Mouse (Mus musculus): ENCODE data around the gene Sult1a1.

The Sult1a1 gene

DNA sequence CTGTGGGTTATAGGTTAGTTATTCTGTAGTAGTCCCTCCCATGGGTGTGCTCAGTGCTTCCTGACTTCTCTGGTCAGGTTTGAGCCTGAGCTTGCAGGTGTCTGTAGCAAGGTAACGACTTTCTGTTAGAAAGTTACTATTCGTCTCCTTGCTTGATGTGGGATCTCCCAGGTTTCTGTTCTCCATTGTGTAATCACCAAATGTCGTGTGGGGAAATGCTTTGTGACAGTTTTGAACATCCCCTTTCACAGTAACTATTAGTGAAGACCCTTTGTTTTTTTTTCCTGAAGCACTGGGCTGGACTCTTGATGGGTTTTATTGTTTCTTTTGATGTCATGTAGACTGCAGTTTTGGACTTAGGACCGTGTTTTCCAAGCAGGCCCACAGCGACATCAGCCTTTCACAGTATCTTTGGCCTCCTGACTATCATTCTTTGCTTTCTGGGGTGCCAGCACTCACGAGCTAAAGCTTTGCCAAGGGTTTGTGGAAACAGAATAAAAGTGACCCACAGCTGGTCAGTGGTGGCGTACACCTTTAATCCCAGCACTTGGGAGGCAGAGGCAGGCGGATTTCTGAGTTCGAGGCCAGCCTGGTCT, 8.6 kb downstream of the Sult1a1 start:
- DNase-seq (ENCODE audit: extremely low read depth, insufficient read length, low spot score) = no peak

DNA sequence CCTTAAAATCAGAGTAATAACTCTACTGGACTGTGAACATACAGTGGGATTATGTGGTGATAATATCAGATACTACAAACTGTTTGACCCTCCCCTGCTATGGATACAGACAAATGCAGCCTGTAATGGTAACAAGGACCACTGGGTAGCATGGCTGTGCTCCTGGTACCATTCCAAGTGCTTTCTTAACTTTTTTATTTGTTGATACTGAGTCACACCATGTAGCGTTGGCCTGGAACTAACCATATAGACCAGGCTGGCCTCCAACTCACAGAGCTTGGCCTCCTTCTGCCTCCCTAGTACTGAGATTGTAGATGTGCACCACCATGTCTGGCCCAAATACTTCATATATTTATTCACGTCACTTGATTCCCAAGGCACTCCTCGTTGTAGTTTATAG, 11.0 kb downstream of the Sult1a1 start:
- no peak for DNase-seq (ENCODE audit: extremely low read depth, insufficient read length, low spot score)

DNA sequence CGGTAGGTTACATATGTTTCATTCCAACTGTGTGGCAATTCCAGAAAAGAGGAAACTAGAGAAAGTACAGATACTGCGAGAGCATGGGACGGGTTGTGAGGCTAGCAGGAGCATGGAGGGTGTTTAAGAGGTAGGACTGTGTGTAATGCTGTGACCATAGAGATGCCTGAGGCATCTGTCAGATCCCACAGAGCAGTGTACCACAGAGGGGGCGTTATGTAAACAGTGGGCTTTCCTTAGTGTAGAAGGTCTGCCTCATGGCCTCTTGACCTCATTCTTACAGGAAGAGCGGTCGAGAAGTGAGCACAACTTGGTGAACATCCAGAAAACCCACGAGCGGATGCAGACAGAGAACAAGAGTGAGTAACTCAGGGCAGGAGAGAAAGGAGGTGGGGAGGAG, 12.6 kb downstream of the Sult1a1 start:
- no peak for DNase-seq (ENCODE audit: extremely low read depth, insufficient read length, low spot score)

DNA sequence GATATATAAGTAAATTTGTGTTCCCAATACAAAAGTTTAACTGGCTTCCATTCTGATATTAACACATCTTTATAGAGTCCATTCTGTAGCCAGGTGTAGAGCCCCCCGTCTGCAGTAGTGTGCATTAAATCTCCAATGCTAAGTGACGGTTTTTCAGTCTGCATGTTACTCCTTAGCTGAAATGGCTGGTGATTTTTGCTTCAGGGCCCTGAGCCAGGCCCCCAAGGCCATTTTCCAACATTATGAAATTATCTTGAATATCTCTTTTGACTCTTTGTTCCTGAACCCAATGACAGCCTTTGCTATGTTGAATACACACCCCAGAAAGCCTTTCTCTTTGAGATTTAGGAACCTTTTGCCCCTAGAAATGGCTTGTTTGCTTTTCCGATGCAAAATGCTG, 16.5 kb downstream of the Sult1a1 start:
- no peak for DNase-seq (ENCODE audit: extremely low read depth, insufficient read length, low spot score)

DNA sequence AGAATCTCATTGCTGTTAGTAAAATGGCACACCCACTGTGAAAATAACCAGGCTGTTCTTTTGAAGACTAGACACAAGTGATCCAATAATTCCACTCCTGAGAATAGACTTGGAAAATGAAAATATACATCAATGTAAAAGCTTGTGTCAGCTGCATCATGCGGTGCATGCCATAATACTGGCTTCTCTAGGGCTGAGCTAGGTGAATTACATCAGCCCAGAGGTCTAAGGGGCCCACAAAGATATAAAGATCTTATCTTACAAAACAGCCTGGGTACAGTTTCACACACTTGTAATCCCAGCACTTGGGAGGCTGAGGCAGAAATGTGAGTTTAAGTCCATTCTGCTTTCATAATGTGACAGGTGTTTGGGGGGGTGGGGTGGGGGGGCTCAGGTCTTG, 18.7 kb downstream of the Sult1a1 start:
- no peak for DNase-seq (ENCODE audit: extremely low read depth, insufficient read length, low spot score)

DNA sequence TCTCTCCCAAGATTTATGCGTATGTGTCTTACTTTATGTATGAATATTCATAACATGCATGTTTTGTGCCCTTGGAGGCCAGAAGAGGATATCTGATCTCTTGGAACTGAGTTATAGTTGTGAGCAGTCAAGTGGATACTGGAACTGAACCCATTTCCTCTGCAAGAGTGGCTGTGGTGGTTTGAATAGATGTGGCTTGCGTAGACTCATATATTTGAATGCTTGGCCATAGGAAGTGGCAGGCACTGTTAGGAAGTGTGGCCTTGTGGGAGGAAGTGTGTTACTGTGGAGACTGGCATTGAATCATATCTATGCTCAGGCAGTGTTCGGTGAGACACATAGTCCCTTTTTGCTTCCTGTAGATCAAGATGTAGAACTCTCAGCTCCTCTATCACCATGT, 20.5 kb downstream of the Sult1a1 start:
- no peak for DNase-seq (ENCODE audit: extremely low read depth, insufficient read length, low spot score)

DNA sequence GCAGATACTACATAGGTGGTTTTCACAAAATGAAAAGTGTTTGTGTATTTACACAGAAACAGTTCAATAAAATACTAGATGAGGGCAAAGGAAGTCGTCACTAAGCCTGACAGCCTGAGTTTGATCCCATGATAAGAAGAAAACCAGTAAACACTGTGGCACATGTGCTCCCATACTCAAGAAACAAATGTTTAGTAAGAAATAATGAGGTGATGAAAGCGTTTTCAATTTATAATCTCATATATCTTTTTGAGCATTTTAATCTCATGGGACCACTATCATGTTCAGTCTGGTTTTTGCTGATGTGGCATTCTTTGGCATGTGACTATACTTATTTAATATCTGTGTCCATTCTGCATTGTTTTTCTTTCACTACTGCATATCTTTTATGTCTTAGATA, 22.2 kb downstream of the Sult1a1 start:
- no peak for DNase-seq (ENCODE audit: extremely low read depth, insufficient read length, low spot score)

DNA sequence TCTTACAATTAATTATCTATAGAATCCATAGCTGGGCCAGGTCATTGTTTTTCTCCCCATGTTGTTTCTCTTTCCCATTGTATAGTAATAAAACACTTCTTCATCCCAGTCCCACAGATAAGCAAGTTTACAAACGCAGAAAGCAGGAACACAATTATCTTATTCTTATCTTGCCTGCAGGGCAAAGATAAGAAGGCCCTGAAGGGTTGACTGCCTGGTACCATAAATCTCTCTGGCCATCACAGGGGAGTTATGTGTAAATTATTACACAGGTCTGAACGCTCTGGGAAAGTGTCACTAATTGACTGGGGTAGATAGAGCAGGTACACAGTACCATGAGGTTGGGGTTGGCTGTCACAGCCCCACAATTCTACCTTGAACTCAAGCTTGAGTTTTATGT, 25.4 kb downstream of the Sult1a1 start:
- no peak for DNase-seq (ENCODE audit: extremely low read depth, insufficient read length, low spot score)

DNA sequence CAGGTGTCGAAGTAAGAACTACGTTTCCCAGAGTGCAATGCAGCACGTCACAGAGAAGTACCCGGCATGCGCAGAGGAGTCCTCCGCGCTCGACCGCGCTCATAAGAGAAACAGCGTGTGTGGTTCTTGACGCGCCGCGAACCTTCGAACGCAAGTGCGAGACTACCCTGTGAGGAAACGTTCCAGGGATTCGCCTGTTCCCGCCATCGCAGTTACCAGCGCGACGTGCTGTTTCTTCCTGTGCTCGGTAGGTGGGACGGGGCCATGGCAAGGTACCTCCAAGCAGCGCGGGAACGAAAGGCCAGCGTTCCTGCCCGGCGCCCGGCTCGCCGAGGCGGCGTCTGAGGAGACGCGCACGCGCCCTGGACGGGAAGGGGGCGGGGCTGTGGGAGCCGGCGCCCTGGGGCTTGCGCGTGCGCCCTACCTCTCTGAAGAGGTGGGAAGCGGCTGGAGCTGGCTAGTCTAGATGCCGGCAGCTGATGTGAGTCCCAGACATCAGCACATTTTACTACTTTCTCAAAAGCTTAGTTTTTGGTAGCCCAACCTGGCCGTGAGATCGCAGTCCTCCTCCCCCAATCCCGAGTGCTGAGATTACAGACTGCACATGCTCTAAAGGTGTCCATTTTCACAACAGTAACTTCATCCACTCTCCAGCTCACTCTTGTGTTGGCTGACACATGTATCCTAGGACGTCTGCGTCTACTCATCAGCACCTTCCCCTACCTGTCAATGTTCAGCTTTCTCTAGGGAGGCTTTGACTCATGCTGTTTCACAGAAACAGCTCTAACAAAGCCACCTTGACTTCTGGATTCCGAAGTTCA, 26.8 kb downstream of the Sult1a1 start, which contains the start of gene Sgf29:
Sgf29 (plus strand) TSS at position 79 of the 821 bp plus-strand sequence.
- DNase-seq (ENCODE audit: extremely low read depth, insufficient read length, low spot score) = peak; percentile 93

DNA sequence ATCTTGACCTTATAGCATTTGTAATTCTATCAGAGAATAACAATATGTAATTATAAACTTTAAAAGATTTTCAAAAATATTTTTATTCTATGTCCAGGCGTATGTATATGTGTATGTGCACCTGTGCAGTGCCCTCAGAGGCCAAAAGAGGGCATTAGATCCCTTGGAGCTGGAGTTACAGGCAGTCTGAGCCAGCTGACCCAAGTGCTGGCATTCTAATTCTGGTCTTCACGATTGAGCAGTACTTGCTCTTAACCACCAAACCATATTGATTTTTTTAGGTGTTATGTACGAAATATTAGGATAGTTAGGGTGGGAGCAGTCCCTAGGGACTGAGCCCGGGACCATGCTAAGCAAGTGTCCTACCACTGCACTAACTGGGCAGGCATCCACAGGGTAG, 27.7 kb downstream of the Sult1a1 start:
- DNase-seq (ENCODE audit: extremely low read depth, insufficient read length, low spot score) = no peak

DNA sequence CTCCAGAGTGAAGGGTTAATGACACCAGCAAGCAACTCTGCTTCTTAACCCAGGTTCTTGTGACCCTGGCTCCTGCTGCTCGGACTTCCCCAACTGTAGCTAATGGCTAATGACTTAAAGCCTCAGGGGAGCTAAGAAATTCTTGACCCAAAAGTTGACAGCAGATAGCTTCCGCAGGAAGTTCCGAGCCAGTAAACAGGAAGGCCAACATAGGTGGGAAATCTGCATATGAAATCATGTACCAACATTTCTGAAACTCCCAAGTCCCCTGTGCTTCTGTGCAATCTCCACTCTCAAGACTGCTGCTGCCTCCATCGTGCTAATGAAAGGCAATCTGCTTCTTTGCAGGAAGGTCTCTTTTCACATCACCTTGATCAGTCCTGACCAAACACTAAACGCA, 30.5 kb downstream of the Sult1a1 start:
- DNase-seq (ENCODE audit: extremely low read depth, insufficient read length, low spot score) = no peak

DNA sequence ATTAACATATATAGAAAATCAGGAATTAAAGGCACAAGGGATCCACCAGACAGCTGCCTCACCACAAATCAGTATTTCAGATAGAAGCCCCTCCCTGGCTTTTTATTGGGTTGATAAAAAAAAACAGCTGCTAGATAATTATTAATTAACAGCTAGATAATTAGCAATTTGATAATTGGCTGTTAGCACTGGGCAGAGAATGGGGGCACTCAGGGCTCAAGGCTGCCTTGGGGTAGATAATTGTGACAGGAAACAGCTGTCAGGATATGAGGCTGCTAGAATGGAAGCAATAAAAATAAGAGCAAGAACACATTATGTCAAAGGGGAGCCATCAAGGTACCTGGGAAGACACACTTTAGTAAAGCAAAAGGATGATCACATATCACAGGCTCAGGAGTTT, 31.3 kb downstream of the Sult1a1 start:
- no peak for DNase-seq (ENCODE audit: extremely low read depth, insufficient read length, low spot score)

DNA sequence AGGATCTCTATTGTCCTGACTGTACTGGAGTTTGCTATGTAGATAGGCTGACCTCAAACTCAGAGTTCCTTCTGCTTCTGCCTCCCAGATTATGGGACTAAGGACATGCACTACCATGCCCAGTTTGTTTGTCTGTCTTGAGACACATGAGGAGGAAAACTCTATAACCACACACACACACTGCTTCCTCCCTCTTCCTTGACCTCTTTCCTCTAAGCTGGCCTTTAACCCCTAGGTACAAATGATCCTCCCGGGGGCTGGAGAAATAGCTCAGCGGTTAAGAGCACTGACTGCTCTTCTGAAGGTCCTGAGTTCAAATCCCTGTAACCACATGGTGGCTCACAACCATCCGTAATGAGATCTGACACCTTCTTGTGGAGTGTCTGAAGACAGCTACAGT, 31.9 kb downstream of the Sult1a1 start:
- no peak for DNase-seq (ENCODE audit: extremely low read depth, insufficient read length, low spot score)

DNA sequence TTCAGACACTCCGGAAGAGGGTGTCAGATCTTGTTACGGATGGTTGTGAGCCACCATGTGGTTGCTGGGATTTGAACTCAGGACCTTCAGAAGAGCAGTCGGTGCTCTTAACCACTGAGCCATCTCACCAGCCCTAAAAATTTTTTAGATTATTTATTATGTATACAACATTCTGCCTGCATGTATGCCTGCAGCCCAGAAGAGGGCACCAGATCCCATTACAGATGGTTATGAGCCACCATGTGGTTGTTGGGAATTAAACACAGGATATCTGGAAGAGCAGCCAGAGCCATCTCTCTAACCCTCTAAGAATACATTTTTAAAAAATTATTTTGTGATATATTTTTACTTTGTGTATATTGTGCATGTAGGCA, 33.0 kb downstream of the Sult1a1 start:
- DNase-seq (ENCODE audit: extremely low read depth, insufficient read length, low spot score) = peak; percentile 57

DNA sequence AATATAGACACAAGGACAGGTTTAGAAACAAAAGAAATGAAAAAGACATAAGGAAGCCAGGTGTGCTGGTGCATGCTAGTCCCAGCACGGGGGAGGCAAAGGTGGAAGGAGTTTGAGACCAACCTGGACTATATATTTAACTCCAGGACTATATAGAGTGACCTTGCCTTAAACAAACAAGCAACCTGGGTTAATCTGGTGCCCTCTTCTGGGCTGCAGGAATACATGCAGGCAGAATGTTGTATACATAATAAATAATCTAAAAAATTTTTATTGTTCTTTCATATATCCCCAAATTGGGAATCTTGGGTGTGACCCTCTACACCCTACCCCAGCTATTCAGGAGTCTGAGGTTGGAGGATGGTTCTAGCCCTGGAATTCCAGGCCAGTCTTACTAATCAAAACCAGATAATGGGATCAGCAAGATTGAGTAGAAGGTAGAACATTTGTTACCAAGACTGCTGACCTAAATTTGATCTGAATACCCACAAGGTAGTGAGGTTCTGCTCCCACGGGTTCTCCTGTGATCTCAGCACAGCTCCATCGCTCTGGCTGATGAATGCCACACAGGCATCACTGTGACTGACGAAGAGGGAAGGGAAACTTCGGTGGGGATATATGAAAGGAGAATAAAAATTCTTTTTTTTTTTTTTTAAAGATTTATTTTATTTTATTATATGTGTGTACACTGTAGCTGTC, 33.5 kb downstream of the Sult1a1 start:
- DNase-seq (ENCODE audit: extremely low read depth, insufficient read length, low spot score) = no peak

DNA sequence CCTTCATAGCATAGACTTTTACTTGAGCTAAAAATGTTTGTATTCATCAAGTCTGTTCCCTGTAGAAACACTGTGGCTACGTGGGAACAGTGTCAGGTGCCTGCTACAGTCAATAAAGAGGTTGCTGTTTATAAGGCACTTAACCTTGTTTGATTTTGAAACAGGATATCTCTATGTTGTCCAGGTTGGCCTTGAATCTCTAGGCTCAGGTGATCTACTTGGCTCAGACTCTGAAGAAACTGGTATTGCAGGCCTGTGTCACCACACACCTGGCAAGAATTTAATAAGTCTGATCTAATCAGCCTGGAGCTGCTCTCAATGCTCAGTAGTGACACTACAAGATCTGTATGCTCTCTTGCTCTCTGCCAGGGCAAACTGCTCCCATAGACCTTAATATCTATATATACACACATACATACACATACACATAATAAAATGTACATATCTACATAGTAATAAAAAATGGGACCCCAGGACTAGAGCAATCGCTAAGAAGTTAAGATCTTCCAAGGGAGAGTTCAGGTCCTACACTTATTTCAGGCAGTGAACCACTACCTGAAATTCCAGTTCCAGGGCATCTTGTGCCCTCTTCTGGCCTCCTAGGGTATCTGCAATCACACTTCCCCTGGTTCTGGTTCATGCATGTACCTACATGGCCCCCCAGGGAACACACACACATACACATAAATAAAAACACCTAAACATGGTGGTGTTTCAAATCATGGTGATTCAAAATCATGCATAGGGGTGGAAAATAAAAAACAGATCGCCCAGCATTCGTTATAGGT, 39.3 kb downstream of the Sult1a1 start:
- no peak for DNase-seq (ENCODE audit: extremely low read depth, insufficient read length, low spot score)

DNA sequence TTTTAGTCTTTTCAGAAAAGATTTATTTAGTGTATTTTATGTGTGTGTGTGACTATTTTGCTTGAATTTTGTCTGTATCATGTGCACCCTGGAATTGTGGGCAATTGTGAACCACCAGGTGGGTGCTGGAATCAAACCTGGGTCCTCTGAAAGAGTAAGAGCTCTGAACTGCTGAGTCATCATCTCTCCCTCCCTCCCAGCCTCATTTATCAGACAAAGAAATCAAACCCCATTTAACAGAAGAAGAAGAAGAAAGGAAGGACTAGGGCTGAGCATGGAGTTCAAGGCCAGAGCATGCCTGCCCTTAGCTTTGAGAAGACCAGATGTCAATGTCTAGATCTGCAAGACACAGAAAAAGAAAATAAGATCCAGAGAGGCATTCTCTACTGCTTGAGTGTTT, 40.9 kb downstream of the Sult1a1 start:
- no peak for DNase-seq (ENCODE audit: extremely low read depth, insufficient read length, low spot score)

DNA sequence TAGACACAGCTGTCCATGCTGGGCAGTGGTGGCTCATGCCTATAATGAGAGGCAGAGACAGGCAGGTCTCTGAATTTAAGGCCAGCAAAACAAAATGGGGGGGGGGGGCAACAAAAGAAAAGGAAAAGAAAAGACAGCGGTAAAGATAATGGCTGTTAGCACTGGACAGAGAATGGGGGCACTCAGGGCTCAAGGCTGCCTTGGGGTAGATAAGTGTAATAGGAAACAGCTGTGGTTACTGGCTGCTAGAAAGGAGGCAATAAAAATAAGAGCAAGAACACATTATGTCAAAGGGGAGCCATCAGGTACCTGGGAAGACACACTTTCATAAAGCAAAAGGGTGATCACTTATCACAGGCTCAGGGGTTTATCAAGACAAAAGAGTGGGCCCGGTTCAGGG, 43.8 kb downstream of the Sult1a1 start:
- DNase-seq (ENCODE audit: extremely low read depth, insufficient read length, low spot score) = no peak

DNA sequence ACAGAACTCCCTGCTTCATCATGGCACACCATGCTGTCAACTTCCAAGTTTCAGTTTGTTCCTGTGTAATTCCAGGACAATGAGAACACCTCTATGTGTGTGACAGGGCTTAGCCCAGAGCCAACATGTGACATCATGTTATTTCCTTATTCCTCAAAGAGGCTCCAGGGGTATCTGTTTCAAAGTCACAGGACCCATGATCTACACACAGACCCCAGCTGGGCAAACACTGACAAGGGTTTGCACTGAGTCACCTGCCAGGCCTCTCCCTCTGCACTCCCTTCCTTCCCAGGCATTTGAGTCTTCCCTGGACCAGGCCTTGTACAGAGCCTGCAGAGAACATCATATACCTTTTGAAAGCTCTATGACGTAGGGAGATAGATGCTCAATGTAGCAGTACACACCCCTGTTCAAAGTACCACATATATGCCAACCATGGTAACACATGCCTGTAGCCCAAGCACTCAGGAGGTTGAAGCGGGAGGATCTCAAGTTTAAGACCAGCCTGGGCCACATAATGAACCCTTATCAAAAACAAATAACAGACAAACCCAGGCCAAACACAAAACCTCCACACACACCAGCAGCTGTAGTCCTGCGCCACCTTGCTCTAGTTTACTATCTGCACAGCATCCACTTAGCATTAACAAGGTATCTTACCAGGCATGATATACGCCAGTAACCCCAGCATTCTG, 45.3 kb downstream of the Sult1a1 start, which contains the start of gene Nupr1:
Nupr1 (minus strand) TSS at position 38 of the 695 bp plus-strand sequence.
- DNase-seq (ENCODE audit: extremely low read depth, insufficient read length, low spot score) = no peak

DNA sequence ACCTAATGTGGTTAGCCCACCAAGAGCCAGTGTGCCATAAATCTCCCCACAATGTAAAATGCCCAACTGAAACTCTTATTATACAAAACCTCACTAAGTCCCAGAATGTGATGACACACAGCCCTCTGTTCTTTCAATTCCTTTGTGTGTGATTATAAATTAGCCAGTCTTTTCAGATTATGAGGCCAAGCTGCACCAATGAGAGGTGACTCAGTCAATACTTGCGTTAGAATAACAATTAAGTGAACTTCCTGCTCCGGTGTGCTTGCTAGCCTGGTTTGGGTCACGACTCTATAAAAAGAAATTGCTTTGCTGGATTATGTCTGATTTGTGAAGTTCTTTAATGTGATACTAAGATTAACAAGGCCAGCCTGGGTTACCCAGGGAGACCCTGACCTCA, 46.3 kb downstream of the Sult1a1 start:
- DNase-seq (ENCODE audit: extremely low read depth, insufficient read length, low spot score) = no peak

Measured in 3134 (cell line).